Mouse (Mus musculus) fibroblast of lung, adult 2 months (primary cell): Measurements from ENCODE around the gene Cc2d2b.

ENCODE experiments used
- DNase-seq: peaks from one replicate; pipeline ENCODE4 v3.0.0-alpha.2; 2011; ENCODE audit warnings: low read depth

The Cc2d2b gene

DNA sequence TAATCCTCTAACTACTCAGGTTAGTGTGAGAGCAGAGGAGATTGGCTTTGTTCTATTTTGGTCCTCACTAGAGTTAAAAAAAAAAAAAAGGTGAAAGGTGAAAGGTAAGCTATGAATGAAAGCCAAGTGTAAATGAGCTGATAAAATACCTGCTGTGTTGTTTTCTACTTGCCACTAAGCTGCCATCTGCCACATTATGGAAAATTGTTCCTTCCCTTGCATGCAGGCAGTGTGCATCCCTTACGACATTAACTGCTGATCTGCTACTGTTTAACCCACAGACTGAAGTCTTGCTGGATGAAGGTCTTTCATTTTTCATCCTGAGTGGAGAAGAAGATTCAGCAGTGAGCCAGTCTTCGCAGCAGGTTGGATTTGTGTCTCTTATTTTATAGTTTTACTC is 11.5 kb downstream of the Cc2d2b start:
- DNase-seq = no peak

DNA sequence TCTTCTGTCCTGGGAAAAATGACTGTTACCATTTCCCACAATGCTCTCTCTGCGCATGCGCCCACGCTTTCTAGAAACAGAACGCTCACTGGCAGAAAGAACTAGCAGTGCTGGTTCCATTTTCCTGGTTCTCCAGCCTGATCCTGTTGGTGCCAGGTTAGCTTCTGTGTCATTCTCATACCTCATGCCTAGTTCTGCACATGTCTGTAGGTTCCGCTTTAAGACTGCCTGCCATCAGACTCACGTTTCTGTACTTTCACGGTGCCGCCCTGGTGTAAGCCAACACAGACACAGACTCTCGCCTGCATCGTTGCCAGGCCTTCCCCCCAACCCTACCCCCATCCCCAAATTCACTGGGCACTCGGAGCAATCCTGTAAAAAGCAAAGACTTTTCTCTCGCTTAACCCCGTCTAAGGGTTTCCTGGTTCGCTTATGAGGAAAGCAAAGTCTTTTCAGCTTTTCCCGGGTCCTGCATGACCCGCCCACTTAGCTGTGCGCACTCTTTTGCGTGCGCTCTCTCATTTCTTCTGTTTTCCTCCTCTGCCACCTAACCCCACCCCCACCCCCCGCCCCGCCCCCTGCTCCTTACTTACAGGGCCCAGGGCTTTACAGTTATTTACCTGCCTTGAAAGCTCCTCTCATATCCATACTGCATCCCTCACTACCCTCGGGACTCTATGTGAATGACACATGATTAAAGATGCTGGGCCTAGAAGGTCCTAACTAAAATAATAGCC is 13.6 kb downstream of the Cc2d2b start:
- peak; percentile 24 for DNase-seq

DNA sequence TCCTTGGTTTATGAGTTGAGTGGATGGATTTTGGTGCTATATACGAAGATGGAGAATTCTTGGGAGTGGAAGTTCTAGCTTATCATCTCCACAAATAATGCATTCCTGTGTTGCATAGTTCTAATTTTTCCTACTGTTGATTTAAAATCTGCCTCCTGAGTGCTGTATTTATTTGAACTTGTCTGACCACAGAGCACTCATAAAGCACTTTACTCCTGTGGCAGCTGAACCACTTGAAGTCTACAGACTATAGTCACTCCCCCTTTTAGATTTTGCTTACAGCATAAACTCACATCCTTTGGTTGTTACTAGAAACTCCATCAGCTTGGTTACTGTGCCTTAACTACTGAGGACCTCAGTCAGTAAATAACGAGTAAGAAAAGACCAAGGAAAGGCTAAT is 18.6 kb downstream of the Cc2d2b start:
- no peak for DNase-seq

- no peak for DNase-seq
Observed at GRCm38 (mm10) chr19:40769341-40769770, 20.8 kb downstream of the Cc2d2b start.

DNA sequence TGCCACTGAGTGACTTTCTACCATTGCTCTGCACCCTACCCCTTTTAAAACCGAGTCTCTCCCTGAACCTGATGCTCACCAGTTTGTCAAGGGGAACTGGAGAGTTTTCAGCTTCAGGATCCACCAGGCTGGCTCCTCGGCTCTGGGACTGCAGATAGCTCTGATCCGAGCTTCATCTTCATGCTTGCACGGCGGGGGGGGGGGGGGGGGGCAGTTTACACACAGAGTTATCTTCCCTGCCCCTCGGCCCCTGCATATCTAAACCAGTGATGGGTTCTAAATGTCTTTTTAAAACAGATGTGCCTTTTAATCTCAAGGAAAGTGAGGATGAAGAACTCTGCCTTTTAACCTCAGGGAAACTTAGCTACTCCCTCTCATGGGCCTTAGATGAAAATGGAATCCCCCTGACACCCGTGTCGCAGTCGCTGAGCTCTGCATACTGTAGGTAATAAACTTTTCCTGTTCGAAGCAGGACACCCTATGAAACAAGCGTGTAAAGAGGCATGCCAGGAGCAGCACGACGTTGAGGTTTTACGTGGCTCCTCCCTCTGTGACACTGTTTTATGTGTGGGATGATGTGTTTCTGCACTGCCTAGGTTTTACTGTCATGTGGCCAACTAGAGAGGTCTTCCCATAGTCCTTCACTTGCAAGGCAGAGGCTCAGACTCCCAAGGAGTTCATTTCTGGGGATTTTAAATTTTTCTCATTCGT is 39.6 kb downstream of the Cc2d2b start:
- DNase-seq = no peak

DNA sequence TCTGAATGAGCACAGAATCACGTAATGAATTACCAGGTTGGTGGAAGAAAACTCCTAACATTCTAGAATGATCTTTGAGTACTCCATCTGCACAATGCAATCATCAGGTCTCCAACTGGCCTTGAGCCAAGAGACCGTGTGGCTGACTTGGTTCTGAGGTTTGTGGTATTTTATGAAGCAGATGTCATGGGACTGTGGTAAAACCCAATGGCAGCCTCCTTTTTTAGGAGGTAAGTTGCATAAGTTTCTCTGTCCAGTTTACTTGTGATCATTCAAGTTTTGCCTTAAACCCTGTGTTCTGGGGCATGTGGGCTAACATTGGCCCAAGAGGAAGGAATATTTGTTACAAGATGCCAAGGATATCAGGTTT is 40.1 kb downstream of the Cc2d2b start:
- no peak for DNase-seq

DNA sequence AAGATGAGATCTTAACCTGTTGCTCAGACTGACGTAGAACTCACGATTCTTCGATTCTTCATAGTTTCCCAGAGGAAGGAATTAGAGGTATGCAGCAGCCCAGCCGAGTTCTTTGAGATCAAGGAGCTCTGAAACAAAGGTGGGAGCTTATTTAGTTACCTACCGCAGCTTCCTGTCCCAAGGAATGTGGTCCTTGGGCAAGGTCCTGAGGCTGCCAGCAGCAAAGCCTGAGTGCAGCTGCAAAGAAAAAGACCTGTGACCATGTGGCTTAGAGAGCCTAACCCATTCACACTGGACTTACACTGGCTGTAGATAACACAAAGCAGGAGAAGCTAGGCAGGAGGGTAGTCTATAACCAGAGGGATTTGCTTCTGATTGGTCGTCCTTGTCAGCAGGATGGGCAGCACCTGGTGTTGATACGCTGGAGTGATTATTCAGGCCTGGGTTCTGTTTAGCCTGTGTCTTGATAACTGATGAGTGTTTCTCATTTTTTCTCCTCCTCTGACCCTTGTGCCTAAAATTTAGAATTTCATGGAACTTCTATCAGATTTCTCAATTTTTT is 56.7 kb downstream of the Cc2d2b start:
- DNase-seq = no peak

DNA sequence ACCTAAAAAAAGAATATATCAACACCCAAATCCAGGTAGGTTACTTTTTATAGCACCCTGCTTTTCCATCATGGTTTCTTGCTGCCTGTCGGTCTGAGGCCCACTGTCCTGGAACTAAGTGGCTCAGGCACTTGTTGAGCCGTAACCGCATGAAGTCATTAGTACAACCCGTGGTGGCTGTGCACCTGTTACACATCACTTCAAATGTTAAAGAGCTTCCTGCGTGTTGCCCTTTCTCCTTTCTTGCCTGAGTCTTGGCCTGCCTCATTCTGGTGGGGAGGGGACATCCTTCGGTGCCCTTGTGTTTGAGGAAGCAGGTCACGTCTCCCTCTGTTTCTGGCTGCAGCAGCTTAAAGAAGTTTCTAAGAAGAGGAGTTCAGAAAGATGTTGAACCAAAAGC is 61.3 kb downstream of the Cc2d2b start:
- no peak for DNase-seq

DNA sequence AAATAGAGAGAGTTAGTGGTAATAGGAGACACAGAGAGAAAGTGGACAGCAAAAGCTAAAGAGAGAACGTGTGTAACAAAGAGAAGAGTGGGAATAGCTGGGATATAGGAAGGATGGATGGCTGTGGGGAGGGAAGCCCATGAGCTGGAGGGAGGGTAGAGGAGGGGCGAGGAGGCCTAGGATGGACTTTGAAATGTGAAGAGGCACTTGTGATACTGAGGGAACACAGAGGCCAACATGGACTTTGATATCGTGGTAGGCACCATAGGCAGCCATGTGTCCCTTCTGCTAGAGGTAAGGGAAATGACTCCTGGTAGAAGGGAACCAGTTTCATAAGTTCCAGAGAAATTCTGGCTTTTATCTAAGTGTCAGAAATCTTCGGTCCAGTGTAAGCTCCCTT is 63.3 kb downstream of the Cc2d2b start:
- DNase-seq = no peak

GRCm38 (mm10) chr19:40812778-40813177 is 64.2 kb downstream of the Cc2d2b start:
- DNase-seq = no peak

DNA sequence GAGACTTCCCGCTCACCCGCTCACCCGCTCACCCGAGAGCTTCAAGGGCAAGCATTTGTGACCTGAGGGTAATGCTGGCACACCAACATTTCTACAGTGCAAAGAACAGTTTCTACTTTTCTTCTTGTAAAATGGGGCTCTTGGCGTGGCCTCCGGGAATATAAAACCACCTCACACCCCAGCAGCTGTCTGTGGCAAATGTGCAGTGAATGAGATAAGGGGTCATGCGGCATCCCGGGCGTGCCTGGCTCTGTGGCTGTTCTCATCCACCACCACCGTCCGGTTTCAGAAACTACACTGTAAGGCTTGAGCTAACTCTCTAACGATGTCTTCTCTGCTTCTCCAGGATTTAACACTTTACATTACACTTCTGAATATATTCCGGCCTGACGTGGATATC is 64.8 kb downstream of the Cc2d2b start:
- DNase-seq = no peak

DNA sequence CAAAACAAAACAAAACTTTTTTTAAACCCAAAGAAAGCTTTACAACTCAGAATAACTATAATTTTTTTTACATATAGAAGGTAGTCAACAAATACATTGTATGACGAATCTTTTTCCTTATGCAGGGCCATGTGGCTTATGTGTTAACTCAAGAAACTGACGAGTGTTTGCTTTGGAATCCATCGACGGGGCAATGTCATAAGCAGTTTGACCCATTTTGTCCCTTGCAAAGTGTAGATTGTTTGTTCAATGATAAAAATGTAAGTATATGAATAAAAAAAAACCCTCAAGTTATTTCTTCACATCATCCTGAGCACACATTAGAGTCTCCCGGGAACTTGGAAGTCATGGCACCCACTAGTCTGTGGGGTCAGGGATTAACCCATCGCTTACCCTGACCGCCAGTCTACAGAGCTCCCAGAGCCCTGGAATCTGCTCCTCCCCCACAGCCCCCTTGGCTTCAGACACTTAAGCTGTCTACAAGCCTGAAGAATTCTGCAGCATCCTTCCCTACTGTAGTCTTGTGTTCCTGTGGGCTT is 67.2 kb downstream of the Cc2d2b start:
- DNase-seq = no peak

GRCm38 (mm10) chr19:40817901-40818532 is 69.5 kb downstream of the Cc2d2b start:
- DNase-seq = no peak

- DNase-seq = no peak
Observed at GRCm38 (mm10) chr19:40818764-40819163, 70.2 kb downstream of the Cc2d2b start.

DNA sequence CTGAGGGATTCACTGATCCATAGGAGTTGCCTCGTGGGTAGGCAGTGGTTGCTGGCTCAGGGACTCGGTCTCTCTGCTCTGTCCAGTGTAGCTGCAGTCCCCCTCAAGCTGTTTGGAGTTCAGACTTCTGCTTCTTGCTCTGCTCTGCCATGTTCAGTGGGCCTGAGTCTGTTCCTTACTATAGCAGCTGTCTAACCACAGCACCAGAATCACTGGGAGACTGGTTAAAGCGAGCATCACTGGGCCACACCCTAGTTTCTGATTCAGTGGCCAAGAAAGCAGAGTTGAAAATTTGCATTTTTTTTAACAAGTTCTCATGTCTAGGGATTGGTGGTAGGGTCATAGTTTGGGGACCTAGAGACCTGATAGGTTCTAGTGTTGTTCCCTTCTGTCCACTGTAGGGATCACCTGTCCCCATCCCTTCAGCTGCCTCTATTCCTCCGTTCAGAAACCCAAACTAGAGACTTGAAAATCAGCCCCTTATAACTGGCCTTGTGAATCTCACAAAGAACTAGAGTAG is 72.8 kb downstream of the Cc2d2b start:
- no peak for DNase-seq

DNA sequence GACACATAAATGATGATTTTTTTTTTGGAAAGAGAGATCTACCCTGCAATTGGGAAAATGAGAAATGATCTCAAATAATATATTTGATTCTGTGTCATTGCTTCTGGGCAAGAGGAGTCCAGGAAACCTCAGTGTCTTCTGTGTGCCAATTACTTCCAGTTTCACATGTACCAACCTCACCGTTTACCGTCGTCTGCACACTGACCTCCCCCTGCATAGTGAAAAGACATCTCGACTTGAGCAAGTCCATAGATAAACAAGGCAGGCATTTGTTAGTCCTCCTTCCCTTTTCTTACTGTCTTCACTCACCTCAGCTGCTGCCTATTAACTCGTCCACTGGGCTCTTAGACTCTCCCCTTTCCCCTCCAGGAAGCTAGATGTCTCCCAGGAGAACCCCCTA is 77.1 kb downstream of the Cc2d2b start:
- DNase-seq = no peak

DNA sequence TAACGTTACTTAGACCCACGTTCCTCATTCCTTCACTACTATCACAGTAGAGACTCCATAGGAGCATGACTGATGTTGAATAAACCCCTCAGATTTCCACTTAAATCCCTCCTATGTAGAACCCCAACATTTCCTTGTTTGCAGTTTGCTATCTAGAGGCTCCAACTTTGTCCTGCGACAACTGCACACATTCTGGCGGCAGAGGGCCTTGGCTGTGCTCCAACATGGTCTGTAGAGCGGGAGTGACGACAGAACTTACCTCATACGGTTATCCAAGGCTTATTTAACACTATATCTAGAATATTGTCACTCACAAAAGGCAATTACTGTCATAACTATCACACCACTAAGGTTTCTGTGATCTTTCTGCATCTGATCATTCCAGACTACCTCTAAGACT is 78.2 kb downstream of the Cc2d2b start:
- DNase-seq = no peak

DNA sequence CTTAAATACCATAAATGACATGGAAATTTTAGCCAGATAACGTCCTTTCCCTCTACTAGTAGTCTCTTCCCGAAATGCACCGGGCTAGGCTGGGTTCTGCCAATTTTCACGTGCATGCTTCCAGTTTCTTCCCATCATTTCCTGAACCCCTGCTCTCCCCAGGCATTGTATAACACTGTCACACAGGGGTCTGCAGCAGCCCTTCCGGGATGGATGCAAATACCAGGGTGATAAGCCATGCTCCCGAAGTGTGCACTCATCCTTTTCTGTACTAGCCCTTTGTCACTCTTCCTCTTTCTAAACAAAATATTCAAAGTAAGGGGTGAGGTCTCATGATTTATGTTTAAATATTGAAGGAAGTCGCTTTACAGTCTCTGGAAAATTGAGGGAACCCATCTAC is 81.6 kb downstream of the Cc2d2b start:
- no peak for DNase-seq

DNA sequence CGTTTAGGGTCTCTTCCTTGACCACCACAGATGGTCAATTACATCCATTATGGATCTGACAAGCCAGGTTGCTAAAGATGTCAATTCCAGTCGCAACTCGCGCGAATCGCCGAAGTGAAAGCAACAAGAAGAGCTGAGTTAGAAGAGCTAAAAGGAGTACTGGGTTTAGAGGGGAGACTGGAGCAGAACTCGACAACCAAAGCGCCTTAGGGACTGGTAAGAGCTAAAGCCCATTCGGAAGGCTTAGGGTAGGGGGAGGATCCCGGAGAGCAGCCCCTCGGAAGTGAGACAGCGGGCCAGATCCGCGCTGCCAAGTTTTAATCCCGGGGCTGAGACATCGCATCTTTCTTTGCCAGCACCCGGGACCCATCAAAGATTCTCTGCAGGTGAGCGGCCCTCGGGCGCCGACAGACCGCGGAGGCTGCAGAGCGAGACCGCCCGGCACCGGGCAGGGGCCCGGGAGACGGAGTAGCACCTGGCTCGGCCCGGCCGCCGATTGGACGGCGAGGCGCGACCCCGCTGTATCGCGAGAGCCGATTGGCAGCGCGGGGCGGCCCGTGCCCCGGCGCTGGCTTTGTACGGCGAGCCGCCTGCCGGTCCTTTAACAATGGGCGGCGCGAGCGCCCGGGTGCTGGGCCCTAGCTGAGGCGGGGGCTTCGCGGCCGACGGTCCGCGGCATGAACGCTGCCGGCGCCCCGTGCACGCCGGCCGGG is 82.3 kb downstream of the Cc2d2b start, which contains the start of gene Ccnj:
Gene Ccnj (plus strand): TSS at position 577 of the 713 bp plus-strand sequence.
- peak; percentile 62 for DNase-seq

GRCm38 (mm10) chr19:40831416-40832201 is 83.1 kb downstream of the Cc2d2b start:
- no peak for DNase-seq

GRCm38 (mm10) chr19:40832361-40832760 is 83.8 kb downstream of the Cc2d2b start:
- DNase-seq = no peak
